Mouse (Mus musculus): ENCODE data around the gene Efhc1. TPM values are rescaled to one million over a fixed set of nuclear protein-coding genes. Genes with fewer than 3 reads are reported as not detected.

Efhc1 gene
- polyA plus RNA-seq (2017; shearing (Covaris generic)): 0.32 TPM

DNA sequence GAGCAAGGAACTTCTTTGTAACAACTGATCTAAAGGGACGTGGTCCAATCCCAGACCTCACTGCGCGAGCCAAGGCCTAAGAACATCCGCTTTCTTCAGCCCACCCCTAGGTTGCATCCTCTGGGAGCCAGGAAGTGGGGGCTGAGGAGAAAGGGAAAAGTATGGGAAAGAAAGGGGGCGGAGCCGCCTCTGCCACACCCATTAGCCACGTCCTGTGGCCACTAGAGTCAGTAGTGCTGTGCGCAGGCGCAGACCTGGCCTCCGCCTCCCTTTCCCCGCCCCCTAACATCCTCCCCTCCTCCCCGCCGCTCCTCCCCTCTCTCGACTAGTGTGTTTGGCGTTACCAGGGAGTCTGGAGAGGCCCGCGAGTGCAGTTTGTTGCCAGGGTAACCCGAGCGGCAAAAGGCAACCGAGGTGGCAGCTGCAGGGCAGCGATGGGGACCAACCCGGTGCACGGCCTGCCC lies at the start of gene Efhc1:
Gene Efhc1 (plus strand): TSS at position 327 of the 464 bp plus-strand sequence.

Other genes with a start within 250 kb of the Efhc1 start
- not detected for gene Il17a, start 220.7 kb upstream of the Efhc1 start, polyA plus RNA-seq (2017; shearing (Covaris generic))
- gene Il17f, start 161.0 kb upstream of the Efhc1 start, polyA plus RNA-seq (2017; shearing (Covaris generic)): not detected
- gene Mcm3, start 131.3 kb upstream of the Efhc1 start, polyA plus RNA-seq (2017; shearing (Covaris generic)): 43.4 TPM
- gene Paqr8, start 61.0 kb upstream of the Efhc1 start, polyA plus RNA-seq (2017; shearing (Covaris generic)): 2.9 TPM
- 3.3 TPM for gene Tram2, start 127.6 kb downstream of the Efhc1 start, polyA plus RNA-seq (2017; shearing (Covaris generic))

All from naive thymus-derived CD4-positive, alpha-beta T cell, adult 5 months (primary cell).